ENCODE assay signal across 8 mouse cellular contexts in genomic region chr7:6358937-6359590, GRCm38 (mm10). TPM values are rescaled to one million over a fixed set of nuclear protein-coding genes. Genes with fewer than 3 reads are reported as not detected.
DNase-seq lines count a peak whose midpoint lies in the region; ATAC-seq and TF ChIP-seq lines count a peak whose summit lies in the region.
"Had no signal": no experiment of that assay in that cellular context is flagged by ENCODE, and none has a peak within 500 bp of the region (broad histone marks: within the 10 kb centered on the region; RNA-seq: fewer than 3 reads in every experiment).

No protein-coding gene starts in this region.

- H3K27me3 ChIP-seq in kidney, embryonic 15.5 days: no peaks in the 10 kb centered on the region
- H3K27me3 ChIP-seq in MEL (ENCODE audit: control insufficient read depth in 1 of 2, insufficient read depth in 2 of 2, low read length in 2 of 2): no peaks in the 10 kb centered on the region
- H3K27me3 ChIP-seq in hindbrain, embryonic 15.5 days: no peaks in the 10 kb centered on the region
- H3K27me3 ChIP-seq: megakaryocyte, embryonic 14.5 days had no signal

- no peak for ATAC-seq in kidney, embryonic 15.5 days (replicated peaks; ENCODE audit: low FRiP score)
- ATAC-seq in hindbrain, embryonic 15.5 days (ENCODE audit: low FRiP score, low read depth): no peak

- H3K9ac ChIP-seq in kidney, embryonic 15.5 days: no peak overlapping the region
- H3K9ac ChIP-seq in MEL (ENCODE audit: control insufficient read depth, low read depth, low read length, poor library complexity, severe bottlenecking): no peak overlapping the region
- no peak overlapping the region for H3K9ac ChIP-seq in hindbrain, embryonic 15.5 days

- H3K36me3 ChIP-seq in kidney, embryonic 15.5 days: peaks cover 9% of the 10 kb centered on the region
- peaks cover 0 to 10% of the 10 kb centered on the region in 2 experiments; a peak in 2 of 4 replicates for H3K36me3 ChIP-seq in MEL (ENCODE audit: control insufficient read depth in 1 of 2, insufficient read depth in 2 of 2, low read length in 2 of 2)
- H3K36me3 ChIP-seq in hindbrain, embryonic 15.5 days: peaks cover 8% of the 10 kb centered on the region

- no peak overlapping the region for H3K27ac ChIP-seq in kidney, embryonic 15.5 days
- no peak overlapping the region for H3K27ac ChIP-seq in MEL (ENCODE audit: control insufficient read depth, low read depth, low read length)
- H3K27ac ChIP-seq in hindbrain, embryonic 15.5 days (replicated peaks): peak overlapping the region; percentile 28; the same call in 1 of the 2 replicates

- DNase-seq in kidney, postnatal 36 days: peak; percentile 20 to 46
- DNase-seq in MEL (ENCODE audit: low read depth, low spot score): peak; percentile 78
- DNase-seq in c-Kit-positive CD71-negative TER-119-negative erythroid progenitor cells, embryonic 14.5 days (ENCODE audit: low read depth): peak; percentile 74
- DNase-seq in retina, postnatal 1 day: peak; percentile 81
- DNase-seq in ovary, postnatal 36 days (ENCODE audit: low spot score): no peak

- 57% methylated on average over 10 of the region's 10 CpGs for WGBS in kidney, embryonic 15.5 days
- WGBS in hindbrain, embryonic 15.5 days: 52% methylated on average over 10 of the region's 10 CpGs

- no peaks in the 10 kb centered on the region for H3K9me3 ChIP-seq in kidney, embryonic 15.5 days (replicated peaks)
- H3K9me3 ChIP-seq in MEL (replicated peaks; ENCODE audit: insufficient read depth, low read length): no peaks in the 10 kb centered on the region
- H3K9me3 ChIP-seq in hindbrain, embryonic 15.5 days: no peaks in the 10 kb centered on the region
- H3K9me3 ChIP-seq: megakaryocyte, embryonic 14.5 days had no signal

- no peaks in the 10 kb centered on the region for H3K79me2 ChIP-seq in MEL (ENCODE audit: control insufficient read depth, insufficient read depth, low read length, poor library complexity)

- peak; percentile 46 to 75 (median 48) for TF ChIP-seq CTCF in MEL (IDR thresholded peaks at IDR 0.05 in 2 of 3, conservative IDR thresholded peaks at IDR 0.05 in 1 of 3; ENCODE audit: control insufficient read depth in 1 of 3, insufficient read depth in 1 of 3, low read depth in 2 of 3, low read length in 3 of 3, poor library complexity in 1 of 3, severe bottlenecking in 1 of 3)

- TF ChIP-seq POLR2A in MEL (IDR thresholded peaks at IDR 0.05; ENCODE audit: control insufficient read depth in 1 of 2, insufficient read depth in 1 of 2, low read depth in 1 of 2, low read length in 2 of 2, poor library complexity in 1 of 2): no peak

- TF ChIP-seq EP300 in MEL (IDR thresholded peaks at IDR 0.05; ENCODE audit: low read depth in 1 of 2, low read length in 2 of 2): no peak

- no peak overlapping the region for H3K4me3 ChIP-seq in kidney, embryonic 15.5 days (replicated peaks)
- H3K4me3 ChIP-seq in MEL (ENCODE audit: control insufficient read depth in 1 of 2, insufficient read depth in 1 of 2, low read depth in 2 of 2, low read length in 2 of 2): no peak overlapping the region
- H3K4me3 ChIP-seq in hindbrain, embryonic 15.5 days: no peak overlapping the region
- H3K4me3 ChIP-seq: megakaryocyte, embryonic 14.5 days had no signal

- peaks cover 10% of the 10 kb centered on the region for H3K4me1 ChIP-seq in kidney, embryonic 15.5 days
- peaks cover 0 to 5% of the 10 kb centered on the region in 2 experiments; a peak in 2 of 4 replicates for H3K4me1 ChIP-seq in MEL (ENCODE audit: control insufficient read depth in 1 of 2, insufficient read depth in 2 of 2, low read length in 2 of 2)
- peaks cover 6% of the 10 kb centered on the region for H3K4me1 ChIP-seq in hindbrain, embryonic 15.5 days (replicated peaks)

- TF ChIP-seq RAD21 in MEL (IDR thresholded peaks at IDR 0.05; ENCODE audit: low read depth, low read length): peak; percentile 88

- H3K4me2 ChIP-seq in kidney, embryonic 15.5 days: no peak overlapping the region
- H3K4me2 ChIP-seq in hindbrain, embryonic 15.5 days: no peak overlapping the region

TF ChIP-seq in MEL, 35 proteins besides CTCF, POLR2A, EP300 and RAD21:
- TF ChIP-seq SMC3 (IDR thresholded peaks at IDR 0.05; ENCODE audit: low read depth, low read length): peak; percentile 68
- TF ChIP-seq TAL1 (IDR thresholded peaks at IDR 0.05; ENCODE audit: low read length): no peak
- peak; percentile 68 for TF ChIP-seq ZC3H11A (IDR thresholded peaks at IDR 0.05; ENCODE audit: low read depth, low read length)
- no peak for TF ChIP-seq POLR2AphosphoS5 (IDR thresholded peaks at IDR 0.05; ENCODE audit: borderline replicate concordance, low read depth, low read length)
- TF ChIP-seq MAFK (IDR thresholded peaks at IDR 0.05; ENCODE audit: borderline replicate concordance, low read depth, low read length): no peak
- TF ChIP-seq SIN3A (IDR thresholded peaks at IDR 0.05; ENCODE audit: low read length): 0 out of 2 replicates have a peak, but pooled peaks have one; percentile 34
- TF ChIP-seq MYC (IDR thresholded peaks at IDR 0.05; ENCODE audit: low read depth, low read length): no peak

RNA-seq across cellular contexts. Expression of gene Zfp78, which starts 4.0 kb away (rescaled TPM):
- 1.7 and 2.5 TPM in 2 replicates for polyA plus RNA-seq in kidney, embryonic 15.5 days (2015; fragmentation: Nextera tagmentation; extraction: Ambion mirVana)
- total RNA-seq in MEL (2012; rRNA removed): 0.42 and 0.50 TPM in 2 replicates
- under 1 TPM in 1 of 2 experiments, not detected in 1; 0.67 TPM for polyA plus RNA-seq in MEL (2012; ENCODE audit: insufficient read depth in 1 of 2, insufficient read length in 2 of 2, low read depth in 1 of 2, low replicate concordance in 2 of 2, missing spikeins in 1 of 2)
- 3.5 and 4.9 TPM in 2 replicates for polyA plus RNA-seq in hindbrain, embryonic 15.5 days (2015; fragmentation: Nextera tagmentation; extraction: Ambion mirVana)

RNA-seq across cellular contexts. Expression of gene Gm3854, which starts 15.5 kb away (rescaled TPM):
- polyA plus RNA-seq in kidney, embryonic 15.5 days (2015; fragmentation: Nextera tagmentation; extraction: Ambion mirVana): 2.3 and 2.4 TPM in 2 replicates
- total RNA-seq in MEL (2012; rRNA removed): not detected in 2 replicates
- polyA plus RNA-seq in MEL (2012; ENCODE audit: insufficient read depth in 1 of 2, insufficient read length in 2 of 2, low read depth in 1 of 2, low replicate concordance in 2 of 2, missing spikeins in 1 of 2): not detected
- 8.1 and 8.5 TPM in 2 replicates for polyA plus RNA-seq in hindbrain, embryonic 15.5 days (2015; fragmentation: Nextera tagmentation; extraction: Ambion mirVana)

RNA-seq across cellular contexts. Expression of gene Zfp28, which starts 24.0 kb away (rescaled TPM):
- polyA plus RNA-seq in kidney, embryonic 15.5 days (2015; fragmentation: Nextera tagmentation; extraction: Ambion mirVana): 7.8 and 8.3 TPM in 2 replicates
- total RNA-seq in MEL (2012; rRNA removed): 1.6 and 2.8 TPM in 2 replicates
- 1 to 10 TPM in 1 of 2 experiments, not detected in 1; 3.3 TPM for polyA plus RNA-seq in MEL (2012; ENCODE audit: insufficient read depth in 1 of 2, insufficient read length in 2 of 2, low read depth in 1 of 2, low replicate concordance in 2 of 2, missing spikeins in 1 of 2)
- 13.8 and 14.2 TPM in 2 replicates for polyA plus RNA-seq in hindbrain, embryonic 15.5 days (2015; fragmentation: Nextera tagmentation; extraction: Ambion mirVana)

RNA-seq across cellular contexts. Expression of gene Zfp583, which starts 28.0 kb away (rescaled TPM):
- polyA plus RNA-seq in kidney, embryonic 15.5 days (2015; fragmentation: Nextera tagmentation; extraction: Ambion mirVana): 5.1 and 6.2 TPM in 2 replicates
- not detected in 2 replicates for total RNA-seq in MEL (2012; rRNA removed)
- polyA plus RNA-seq in MEL (2012; ENCODE audit: insufficient read depth in 1 of 2, insufficient read length in 2 of 2, low read depth in 1 of 2, low replicate concordance in 2 of 2, missing spikeins in 1 of 2): not detected
- 13.6 and 14.7 TPM in 2 replicates for polyA plus RNA-seq in hindbrain, embryonic 15.5 days (2015; fragmentation: Nextera tagmentation; extraction: Ambion mirVana)

RNA-seq across cellular contexts. Expression of gene Smim17, which starts 39.5 kb away (rescaled TPM):
- 0.04 and 0.17 TPM in 2 replicates for polyA plus RNA-seq in kidney, embryonic 15.5 days (2015; fragmentation: Nextera tagmentation; extraction: Ambion mirVana)
- total RNA-seq in MEL (2012; rRNA removed): not detected in 2 replicates
- not detected for polyA plus RNA-seq in MEL (2012; ENCODE audit: insufficient read depth in 1 of 2, insufficient read length in 2 of 2, low read depth in 1 of 2, low replicate concordance in 2 of 2, missing spikeins in 1 of 2)
- 7.0 and 8.4 TPM in 2 replicates for polyA plus RNA-seq in hindbrain, embryonic 15.5 days (2015; fragmentation: Nextera tagmentation; extraction: Ambion mirVana)
